Mouse (Mus musculus) midbrain, embryonic 16.5 days (tissue): ENCODE measurements around the gene Fbxw20. TPM values are rescaled to one million over a fixed set of nuclear protein-coding genes. Genes with fewer than 3 reads are reported as not detected.
"Not testable (repeated sequence)": the region's sequence is repeated elsewhere in the genome, so short reads cannot be mapped to it uniquely, and the experiment has no call there.

Experiments used
- ATAC-seq: fragments of 200-750 bp; cut with Nextera tagmentation; 2 replicates; pipeline ENCODE4 v1.8.0; 2017; ENCODE audit warnings: moderate TSS enrichment
- H3K27ac ChIP-seq: fragments of 300-500 bp; sonication (generic); 2 replicates; pipeline ENCODE4 v1.5.1; 2014; ENCODE audit warnings: mild to moderate bottlenecking, low read length, mixed read lengths
- H3K27me3 ChIP-seq: fragments of 300-500 bp; sonication (generic); 2 replicates; pipeline ENCODE4 v1.6.1; 2014; ENCODE audit warnings: low read depth, low read length, mixed read lengths; ENCODE audit not compliant: control insufficient read depth, insufficient read depth
- H3K36me3 ChIP-seq: fragments of 300-500 bp; sonication (generic); 2 replicates; pipeline ENCODE4 v1.6.1; 2014; ENCODE audit warnings: mild to moderate bottlenecking, low read length, moderate library complexity, mixed read lengths; ENCODE audit not compliant: control insufficient read depth, insufficient read depth
- H3K4me1 ChIP-seq: fragments of 300-500 bp; sonication (generic); 2 replicates; pipeline ENCODE4 v1.6.1; 2014; ENCODE audit warnings: mild to moderate bottlenecking, low read length, mixed read lengths; ENCODE audit not compliant: control insufficient read depth, insufficient read depth
- H3K4me2 ChIP-seq: fragments of 300-500 bp; sonication (generic); 2 replicates; pipeline ENCODE4 v1.6.1; 2014; ENCODE audit warnings: mild to moderate bottlenecking, low read length, mixed read lengths
- H3K4me3 ChIP-seq: fragments of 300-500 bp; sonication (generic); 2 replicates; pipeline ENCODE4 v1.5.1; 2014; ENCODE audit warnings: low read depth, mild to moderate bottlenecking, low read length, moderate library complexity, mixed read lengths
- H3K9ac ChIP-seq: fragments of 300-500 bp; sonication (generic); 2 replicates; pipeline ENCODE4 v1.6.1; 2014; ENCODE audit warnings: low read depth, low read length, mixed read lengths
- H3K9me3 ChIP-seq: fragments of 300-500 bp; sonication (generic); replicated peaks from 2 replicates; pipeline ENCODE4 v1.6.1; 2014; ENCODE audit warnings: mild to moderate bottlenecking, low read length, mixed read lengths; ENCODE audit not compliant: control insufficient read depth, poor library complexity, severe bottlenecking
- WGBS: fragments of 180-500 bp; shearing (Covaris S2); extraction: QIAGEN DNeasy Blood & Tissue Kit; methylation state at CpG from one replicate; pipeline ENCODE4 v1.1.7; 2014; 5-methylcytosine and 5-hydroxymethylcytosine counted together
- polyA plus RNA-seq: library from polyadenylated mRNA; unstranded; fragments of >200 nt; fragmentation: Nextera tagmentation; extraction: Ambion mirVana; gene quantifications from 2 replicates; pipeline ENCODE4 v1.2.1, GENCODE M21; 2015

Fbxw20 gene
- not detected in 2 replicates for polyA plus RNA-seq

GRCm38 (mm10) chr9:109234654-109235053 is at the start of gene Fbxw20:
TSS of gene Fbxw20 (minus strand) at chr9:109234754.
- Histone ChIP-seq H3K36me3 (no peaks in the 10 kb centered on the region), H3K4me2 (no peak within 1 kb of the TSS), H3K4me1 (no peaks in the 10 kb centered on the region), H3K4me3 (no peak within 1 kb of the TSS), H3K9me3 (no peaks in the 10 kb centered on the region), H3K27ac (no peak within 1 kb of the TSS), H3K9ac (no peak within 1 kb of the TSS), H3K27me3 (no peaks in the 10 kb centered on the region)
- 100% methylated on average over 1 of the region's 1 CpGs for WGBS
- no peak for ATAC-seq

GRCm38 (mm10) chr9:109263041-109263440 is 28.5 kb upstream of the Fbxw20 start:
- H3K4me2 ChIP-seq = no peak overlapping the region
- no peaks in the 10 kb centered on the region for H3K4me1 ChIP-seq
- ATAC-seq = no peak
- no peaks in the 10 kb centered on the region for H3K36me3 ChIP-seq
- H3K4me3 ChIP-seq = no peak overlapping the region
- no peak overlapping the region for H3K9ac ChIP-seq
- no peaks in the 10 kb centered on the region for H3K27me3 ChIP-seq
- H3K9me3 ChIP-seq = 0 out of 2 replicates have a peak, but pooled peaks cover 3% of the 10 kb centered on the region
- H3K27ac ChIP-seq = no peak overlapping the region
- WGBS = 80% methylated on average over 2 of the region's 2 CpGs

- H3K27me3 ChIP-seq = no peaks in the 10 kb centered on the region
- H3K9ac ChIP-seq = no peak overlapping the region
- H3K27ac ChIP-seq = no peak overlapping the region
- H3K9me3 ChIP-seq = no peaks in the 10 kb centered on the region
- no peaks in the 10 kb centered on the region for H3K4me1 ChIP-seq
- H3K36me3 ChIP-seq = no peaks in the 10 kb centered on the region
- H3K4me3 ChIP-seq = no peak overlapping the region
- no peak for ATAC-seq
- H3K4me2 ChIP-seq = no peak overlapping the region
- 71% methylated on average over 6 of the region's 6 CpGs for WGBS
Observed at GRCm38 (mm10) chr9:109218449-109218848, 16.1 kb downstream of the Fbxw20 start.

- not testable (repeated sequence) for H3K27ac ChIP-seq, H3K36me3 ChIP-seq, H3K9me3 ChIP-seq, H3K4me3 ChIP-seq, H3K9ac ChIP-seq, H3K27me3 ChIP-seq, H3K4me2 ChIP-seq, H3K4me1 ChIP-seq, ATAC-seq
- WGBS = 62% methylated on average over 1 of the region's 1 CpGs
Observed at GRCm38 (mm10) chr9:109201347-109201746, 33.2 kb downstream of the Fbxw20 start.

GRCm38 (mm10) chr9:109200349-109200748 is 34.2 kb downstream of the Fbxw20 start:
- H3K4me3 ChIP-seq = no peak overlapping the region
- H3K36me3 ChIP-seq = no peaks in the 10 kb centered on the region
- no peaks in the 10 kb centered on the region for H3K9me3 ChIP-seq
- no peaks in the 10 kb centered on the region for H3K4me1 ChIP-seq
- 97% methylated on average over 1 of the region's 1 CpGs for WGBS
- no peak for ATAC-seq
- no peaks in the 10 kb centered on the region for H3K27me3 ChIP-seq
- no peak overlapping the region for H3K9ac ChIP-seq
- H3K27ac ChIP-seq = no peak overlapping the region
- H3K4me2 ChIP-seq = no peak overlapping the region

- WGBS = 90% methylated on average over 1 of the region's 1 CpGs
- no peak overlapping the region for H3K27ac ChIP-seq
- H3K4me1 ChIP-seq = no peaks in the 10 kb centered on the region
- H3K4me2 ChIP-seq = no peak overlapping the region
- no peak overlapping the region for H3K4me3 ChIP-seq
- no peak for ATAC-seq
- H3K9me3 ChIP-seq = no peaks in the 10 kb centered on the region
- no peak overlapping the region for H3K9ac ChIP-seq
- H3K27me3 ChIP-seq = no peaks in the 10 kb centered on the region
- H3K36me3 ChIP-seq = no peaks in the 10 kb centered on the region
Observed at GRCm38 (mm10) chr9:109199353-109199752, 35.2 kb downstream of the Fbxw20 start.

- ATAC-seq, H3K4me1 ChIP-seq, H3K4me3 ChIP-seq, H3K9ac ChIP-seq, H3K27me3 ChIP-seq, H3K9me3 ChIP-seq, H3K27ac ChIP-seq, H3K36me3 ChIP-seq, H3K4me2 ChIP-seq: not testable (repeated sequence)
- WGBS = 87% methylated on average over 3 of the region's 3 CpGs
Observed at GRCm38 (mm10) chr9:109195875-109196274, 38.7 kb downstream of the Fbxw20 start, which contains the start of gene Fbxw13. TSS of gene Fbxw13 (minus strand) at chr9:109195975.

- Histone ChIP-seq H3K4me1 (no peaks in the 10 kb centered on the region), H3K4me2 (no peak overlapping the region), H3K27me3 (no peaks in the 10 kb centered on the region), H3K36me3 (no peaks in the 10 kb centered on the region), H3K27ac (no peak overlapping the region), H3K9me3 (0 out of 2 replicates have a peak, but pooled peaks cover 3% of the 10 kb centered on the region), H3K4me3 (no peak overlapping the region), H3K9ac (no peak overlapping the region)
- ATAC-seq = no peak
- WGBS = 79% methylated on average over 1 of the region's 1 CpGs
Observed at GRCm38 (mm10) chr9:109177208-109177607, 57.3 kb downstream of the Fbxw20 start.

- ATAC-seq = no peak
- Histone ChIP-seq H3K4me1 (no peaks in the 10 kb centered on the region), H3K4me3 (no peak overlapping the region), H3K4me2 (no peak overlapping the region), H3K9me3 (0 out of 2 replicates have a peak, but pooled peaks cover 3% of the 10 kb centered on the region), H3K9ac (no peak overlapping the region), H3K27ac (no peak overlapping the region), H3K36me3 (no peaks in the 10 kb centered on the region), H3K27me3 (no peaks in the 10 kb centered on the region)
- WGBS = 85% methylated on average over 1 of the region's 1 CpGs
Observed at GRCm38 (mm10) chr9:109176301-109176700, 58.3 kb downstream of the Fbxw20 start.
